Mouse (Mus musculus) mouse trophoblast stem cell (cell line): Measurements from ENCODE around the gene Tmem165.

Experiments
- in situ Hi-C, 2 experiments: fragments of 300-500 bp; cut with MseI, MboI; formaldehyde crosslinking; loops; 2 replicates in 1 of 2; 3 replicates in 1 of 2; pipeline ENCODE4 v1.15.1; 2025

Gene Tmem165

GRCm38 (mm10) chr5:76244430-76244829 lies 60.8 kb downstream of the Tmem165 start:
- in situ Hi-C loops, result no loop called here

- in situ Hi-C loops, result no loop called here
Measured at GRCm38 (mm10) chr5:76245419-76245818, 61.7 kb downstream of the Tmem165 start.

- in situ Hi-C loops, result no loop called here
Measured at GRCm38 (mm10) chr5:76246539-76246938, 62.9 kb downstream of the Tmem165 start.

GRCm38 (mm10) chr5:76250948-76251347 lies 67.3 kb downstream of the Tmem165 start:
- in situ Hi-C loops, result no loop called here
